Mouse (Mus musculus) bone marrow, adult 2 months (tissue): ENCODE results near the gene Pusl1. TPM values are rescaled to one million over a fixed set of nuclear protein-coding genes. Genes with fewer than 3 reads are reported as not detected.
A peak's percentile ranks its signal among the peaks of the same experiment; 100 is the strongest.

Experiments used
- H3K27ac ChIP-seq: fragments of 200-500 bp; 2 replicates; pipeline ENCODE4 v1.5.1; 2012; ENCODE audit warnings: low read depth, mild to moderate bottlenecking, control low read depth, inconsistent platforms, low read length; ENCODE audit not compliant: control insufficient read depth, poor library complexity, insufficient read depth
- H3K4me1 ChIP-seq: fragments of 200-500 bp; 2 replicates; pipeline ENCODE4 v1.6.1; 2011; ENCODE audit warnings: low read length; ENCODE audit not compliant: control insufficient read depth, insufficient read depth
- H3K4me3 ChIP-seq: fragments of 200-500 bp; replicated peaks from 2 replicates; pipeline ENCODE3; 2011; ENCODE audit warnings: mild to moderate bottlenecking, low read depth, low read length, control low read depth; ENCODE audit not compliant: control insufficient read depth
- CTCF ChIP-seq: fragments of 200-500 bp; IDR thresholded peaks from 2 replicates; pipeline ENCODE4 v1.5.1; 2011; ENCODE audit warnings: low read length, control low read depth; ENCODE audit not compliant: control insufficient read depth, insufficient read depth
- POLR2A ChIP-seq: fragments of 200-500 bp; IDR thresholded peaks from 2 replicates; pipeline ENCODE4 v1.6.1; 2011; ENCODE audit warnings: low read depth, mild to moderate bottlenecking, control low read depth, low read length, borderline replicate concordance; ENCODE audit not compliant: control insufficient read depth
- WGBS: fragments of 180-500 bp; shearing (Covaris S2); methylation state at CpG from one replicate; pipeline ENCODE4 v1.1.7; 2018; 5-methylcytosine and 5-hydroxymethylcytosine counted together
- polyA plus RNA-seq: library from polyadenylated mRNA; stranded (reverse); fragments of >200 nt; gene quantifications from 2 replicates; pipeline ENCODE4 v1.2.4, GENCODE M21; 2011; ENCODE audit warnings: low replicate concordance; ENCODE audit not compliant: missing spikeins, insufficient read depth, insufficient read length

Gene Pusl1
- polyA plus RNA-seq, 1 experiment = 18.4 TPM

DNA sequence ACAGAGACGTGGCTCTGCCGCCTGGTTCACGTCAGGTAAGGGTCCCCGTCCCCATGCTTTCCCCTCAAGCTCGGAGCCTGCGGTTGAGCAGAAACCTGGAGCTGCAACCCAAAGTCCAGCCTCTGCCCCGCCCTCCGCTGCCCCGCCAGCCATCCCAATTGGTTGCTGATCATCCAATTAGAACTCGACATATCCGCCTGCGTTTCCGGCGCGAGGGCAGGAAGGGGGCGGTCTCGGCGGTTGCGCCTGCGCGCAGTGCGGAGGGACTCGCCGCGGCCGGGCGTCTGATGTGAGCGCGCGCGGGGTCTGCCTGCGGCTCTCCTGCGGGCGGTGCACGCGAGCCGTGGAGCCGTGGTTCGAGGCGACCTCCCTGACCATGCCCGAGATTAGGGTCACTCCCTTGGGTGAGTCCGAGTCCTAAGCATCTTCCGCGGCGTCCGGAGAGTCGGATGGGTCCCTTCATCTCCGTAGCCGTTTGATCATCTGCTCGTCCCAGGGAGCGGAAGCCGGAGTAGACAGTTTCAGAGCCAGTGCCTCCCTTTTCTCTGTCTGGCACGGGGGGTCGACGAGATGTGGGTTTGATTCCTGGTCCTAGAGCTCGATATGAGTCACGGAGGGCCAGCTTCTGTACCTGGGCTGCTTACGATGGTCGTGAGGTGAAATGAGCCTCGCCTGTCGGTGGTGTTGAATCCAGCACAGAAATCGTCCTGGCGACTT lies 22.1 kb downstream of the Pusl1 start, which contains the start of the genes Cptp and Ints11:
Gene Cptp (minus strand): TSS at position 124 of the 717 bp plus-strand sequence.
Gene Ints11 (plus strand): TSS at position 230 of the 717 bp plus-strand sequence.
- under 1% methylated on average over 63 of the region's 63 CpGs for WGBS
- H3K27ac ChIP-seq = peak within 1 kb of the TSS; percentile 52
- TF ChIP-seq CTCF = peak; percentile 1; the same call in 1 of the 2 replicates
- peak; percentile 70; the same call in 1 of the 2 replicates for TF ChIP-seq POLR2A
- peak within 1 kb of the TSS; percentile 100 for H3K4me3 ChIP-seq
- H3K4me1 ChIP-seq = peaks cover 2% of the 10 kb centered on the region

DNA sequence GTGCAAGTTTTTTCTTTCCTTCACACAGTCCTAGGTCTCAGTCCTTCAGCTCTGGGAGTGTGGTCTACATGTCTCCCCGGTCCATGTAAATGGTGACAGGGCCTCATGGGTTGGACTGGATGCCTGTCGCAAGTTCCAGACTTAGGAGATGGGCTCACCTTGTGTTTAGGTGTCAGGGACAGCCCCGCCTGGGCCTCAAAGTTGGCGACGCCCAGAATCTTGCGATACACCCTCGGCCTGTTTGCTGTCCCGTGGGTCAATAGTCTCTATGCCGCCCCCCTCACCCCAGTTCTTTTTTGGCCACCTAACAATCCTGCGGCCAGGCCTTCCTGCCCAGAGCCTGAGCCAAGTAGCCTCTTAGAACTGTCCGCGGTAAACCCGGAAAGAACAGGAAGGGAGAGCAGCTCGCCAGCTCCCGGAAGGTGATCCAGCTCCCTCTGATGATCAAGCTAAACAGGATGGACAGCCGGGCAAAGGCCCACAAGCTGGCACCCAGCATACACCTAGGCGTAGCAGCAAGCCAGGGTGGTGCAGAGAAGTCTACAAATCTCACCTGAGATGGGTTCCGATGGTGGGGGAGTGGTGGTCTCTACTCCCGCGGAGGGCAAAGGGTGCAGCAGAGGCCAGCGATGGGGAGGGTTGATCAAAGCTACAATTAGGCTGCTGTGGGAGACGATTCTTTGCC lies 22.8 kb downstream of the Pusl1 start:
- Histone ChIP-seq H3K27ac (peak overlapping the region; percentile 49), H3K4me3 (peak overlapping the region; percentile 100), H3K4me1 (peaks cover 2% of the 10 kb centered on the region)
- 8% methylated on average over 22 of the region's 22 CpGs for WGBS
- TF ChIP-seq CTCF (no peak), POLR2A (no peak)

DNA sequence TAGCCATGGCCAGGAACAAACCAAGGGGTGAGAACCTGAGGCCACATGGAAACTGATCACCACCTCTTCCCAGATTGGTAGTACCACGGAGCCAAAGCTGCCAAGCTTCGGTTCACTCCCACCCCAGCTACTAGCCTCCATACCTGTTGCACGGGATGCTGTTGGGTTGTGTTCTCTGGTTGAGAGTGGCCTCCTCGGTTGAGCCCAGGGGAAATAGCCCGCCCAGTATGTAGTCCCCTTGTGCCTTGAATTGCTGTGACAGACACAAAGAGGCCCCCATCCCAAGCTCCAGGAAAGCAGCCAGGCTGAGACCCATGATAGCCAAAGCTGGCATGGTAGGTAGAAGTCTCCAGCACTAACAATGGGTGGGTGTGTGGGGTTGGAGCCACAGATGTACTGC lies 28.6 kb downstream of the Pusl1 start, which contains the start of gene Tas1r3:
Gene Tas1r3 (minus strand): TSS at position 362 of the 400 bp plus-strand sequence.
- H3K27ac ChIP-seq = peak within 1 kb of the TSS; percentile 46; the same call in 1 of the 2 replicates

DNA sequence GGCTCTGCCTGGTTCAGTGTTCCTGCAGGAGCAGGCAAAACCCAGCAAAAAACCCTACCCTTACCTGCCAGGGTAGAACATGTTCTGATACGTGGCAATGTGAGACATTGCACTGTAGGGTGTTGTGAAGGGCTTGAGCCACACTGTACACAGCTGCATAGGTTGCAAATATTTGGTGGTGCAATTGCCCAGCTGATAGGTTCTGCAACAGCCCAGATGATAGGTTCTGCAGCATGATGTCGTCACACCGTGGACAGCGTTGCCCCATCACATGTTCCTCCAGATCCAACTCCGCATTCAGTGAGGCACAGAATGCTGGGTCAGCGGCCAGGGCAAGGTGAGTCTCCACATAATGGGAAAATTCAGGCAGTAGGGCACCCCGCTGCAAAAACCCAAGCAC lies 29.8 kb downstream of the Pusl1 start:
- TF ChIP-seq CTCF = no peak
- TF ChIP-seq POLR2A = no peak
- WGBS = 57% methylated on average over 7 of the region's 7 CpGs

More for the DNA sequence above, 28.6 kb downstream of the Pusl1 start, which contains the start of gene Tas1r3:
- peaks cover 6% of the 10 kb centered on the region for H3K4me1 ChIP-seq
- WGBS = 72% methylated on average over 5 of the region's 5 CpGs
- no peak within 1 kb of the TSS for H3K4me3 ChIP-seq
- TF ChIP-seq CTCF (no peak), POLR2A (no peak)

DNA sequence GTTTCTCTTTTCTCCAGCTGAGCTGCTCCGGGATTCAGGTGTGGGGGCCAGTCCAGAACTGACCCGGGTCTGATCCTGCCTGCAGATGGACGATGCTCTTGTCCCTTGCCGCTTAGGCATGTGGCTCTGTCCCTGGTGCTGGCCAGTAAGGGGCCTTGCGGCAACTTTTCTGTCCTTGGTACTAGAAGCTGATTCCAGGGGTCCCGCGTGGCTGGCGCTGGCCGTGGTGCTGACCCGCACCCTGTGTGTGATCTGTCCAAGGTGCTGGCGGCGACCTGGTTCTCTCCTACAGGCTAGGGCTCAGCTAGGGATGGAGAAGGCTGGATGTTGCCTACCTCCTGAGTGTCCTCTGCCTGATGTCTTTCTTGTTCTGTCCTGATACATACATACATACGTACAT lies 32.3 kb downstream of the Pusl1 start:
- Histone ChIP-seq H3K4me3 (no peak overlapping the region), H3K27ac (no peak overlapping the region), H3K4me1 (peaks cover 6% of the 10 kb centered on the region)
- TF ChIP-seq POLR2A (no peak), CTCF (no peak)
- WGBS = 57% methylated on average over 13 of the region's 13 CpGs

More for the DNA sequence above, 29.8 kb downstream of the Pusl1 start:
- Histone ChIP-seq H3K4me3 (no peak overlapping the region), H3K4me1 (peaks cover 6% of the 10 kb centered on the region), H3K27ac (peak overlapping the region; percentile 46)

DNA sequence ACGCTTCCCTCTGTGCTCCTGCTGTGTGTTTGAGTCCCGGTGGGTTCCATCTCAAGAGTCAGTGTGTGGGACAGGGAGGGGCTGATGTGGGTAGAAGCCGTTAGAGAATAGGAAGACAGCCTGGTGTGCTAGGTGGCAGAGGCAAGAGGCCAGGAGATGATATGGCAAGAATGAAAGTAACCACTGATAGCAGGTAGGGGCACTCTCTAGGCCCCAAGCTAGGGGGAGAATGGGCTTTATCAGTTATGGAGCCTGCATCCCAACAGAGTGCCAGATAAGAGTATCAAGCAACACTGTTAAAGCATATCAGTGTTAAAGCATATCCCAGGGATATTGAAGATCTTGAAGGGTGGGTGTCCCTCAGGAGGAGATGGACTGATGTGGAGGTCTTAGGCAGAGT lies 34.7 kb downstream of the Pusl1 start:
- TF ChIP-seq CTCF (no peak), POLR2A (no peak)
- 57% methylated on average over 3 of the region's 3 CpGs for WGBS
- Histone ChIP-seq H3K27ac (no peak overlapping the region; the same call in 1 of the 2 replicates), H3K4me3 (no peak overlapping the region), H3K4me1 (peaks cover 2% of the 10 kb centered on the region; the same call in 1 of the 2 replicates)

DNA sequence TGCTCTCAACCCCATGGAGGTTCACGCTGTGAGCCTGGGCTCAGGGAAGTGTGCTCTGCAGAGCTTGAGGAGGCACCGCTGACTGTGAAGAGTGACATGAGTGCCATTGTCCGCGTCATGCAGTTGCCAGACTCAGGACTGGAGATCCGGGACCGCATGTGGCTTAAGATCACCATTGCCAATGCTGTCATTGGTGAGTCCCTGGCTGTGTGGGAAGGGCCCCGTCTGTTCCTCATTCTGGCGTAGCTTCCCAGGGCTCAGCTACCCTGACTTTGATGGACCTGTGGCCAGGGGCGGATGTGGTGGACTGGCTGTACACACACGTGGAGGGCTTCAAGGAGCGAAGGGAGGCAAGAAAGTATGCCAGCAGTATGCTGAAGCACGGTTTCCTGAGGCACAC lies 35.5 kb downstream of the Pusl1 start:
- no peaks in the 10 kb centered on the region for H3K4me1 ChIP-seq
- 84% methylated on average over 12 of the region's 12 CpGs for WGBS
- H3K4me3 ChIP-seq = no peak overlapping the region
- no peak overlapping the region for H3K27ac ChIP-seq
- TF ChIP-seq CTCF (no peak), POLR2A (no peak)

DNA sequence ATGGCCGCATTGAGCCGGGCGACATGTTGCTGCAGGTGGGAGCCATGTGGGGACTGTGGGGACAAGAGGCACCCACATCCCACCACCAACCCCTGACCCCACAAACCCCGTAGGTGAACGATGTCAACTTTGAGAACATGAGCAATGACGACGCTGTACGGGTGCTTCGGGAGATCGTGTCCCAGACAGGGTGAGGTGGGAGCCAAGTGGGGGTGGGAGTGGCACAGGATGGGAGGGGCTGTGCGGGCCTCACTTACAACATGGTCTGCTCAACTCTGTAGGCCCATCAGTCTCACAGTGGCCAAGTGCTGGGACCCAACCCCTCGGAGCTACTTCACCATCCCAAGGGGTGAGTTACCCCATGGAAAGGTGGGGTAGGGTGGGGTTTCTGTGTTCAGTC lies 36.6 kb downstream of the Pusl1 start:
- Histone ChIP-seq H3K4me1 (no peaks in the 10 kb centered on the region), H3K27ac (no peak overlapping the region), H3K4me3 (no peak overlapping the region)
- 93% methylated on average over 12 of the region's 12 CpGs for WGBS
- TF ChIP-seq CTCF = no peak
- TF ChIP-seq POLR2A = no peak
